Mouse (Mus musculus) spleen, postnatal 0 days (tissue): ENCODE results near the gene Son. TPM values are rescaled to one million over a fixed set of nuclear protein-coding genes. Genes with fewer than 3 reads are reported as not detected.

Experiments used
- polyA plus RNA-seq: library from polyadenylated mRNA; unstranded; fragments of >200 nt; fragmentation: Nextera tagmentation; extraction: Ambion mirVana; gene quantifications from 2 replicates; pipeline ENCODE4 v1.2.1, GENCODE M21; 2015

Son gene
- 96.2 and 109 TPM in 2 replicates for polyA plus RNA-seq

GRCm38 (mm10) chr16:91647461-91648219 lies at the start of gene Son:
Gene Son (plus strand): TSS chr16:91647506.

GRCm38 (mm10) chr16:91597672-91598010 lies 49.7 kb upstream of the Son start, which contains the start of gene Tmem50b:
Gene Tmem50b (minus strand): TSS chr16:91597800.

DNA sequence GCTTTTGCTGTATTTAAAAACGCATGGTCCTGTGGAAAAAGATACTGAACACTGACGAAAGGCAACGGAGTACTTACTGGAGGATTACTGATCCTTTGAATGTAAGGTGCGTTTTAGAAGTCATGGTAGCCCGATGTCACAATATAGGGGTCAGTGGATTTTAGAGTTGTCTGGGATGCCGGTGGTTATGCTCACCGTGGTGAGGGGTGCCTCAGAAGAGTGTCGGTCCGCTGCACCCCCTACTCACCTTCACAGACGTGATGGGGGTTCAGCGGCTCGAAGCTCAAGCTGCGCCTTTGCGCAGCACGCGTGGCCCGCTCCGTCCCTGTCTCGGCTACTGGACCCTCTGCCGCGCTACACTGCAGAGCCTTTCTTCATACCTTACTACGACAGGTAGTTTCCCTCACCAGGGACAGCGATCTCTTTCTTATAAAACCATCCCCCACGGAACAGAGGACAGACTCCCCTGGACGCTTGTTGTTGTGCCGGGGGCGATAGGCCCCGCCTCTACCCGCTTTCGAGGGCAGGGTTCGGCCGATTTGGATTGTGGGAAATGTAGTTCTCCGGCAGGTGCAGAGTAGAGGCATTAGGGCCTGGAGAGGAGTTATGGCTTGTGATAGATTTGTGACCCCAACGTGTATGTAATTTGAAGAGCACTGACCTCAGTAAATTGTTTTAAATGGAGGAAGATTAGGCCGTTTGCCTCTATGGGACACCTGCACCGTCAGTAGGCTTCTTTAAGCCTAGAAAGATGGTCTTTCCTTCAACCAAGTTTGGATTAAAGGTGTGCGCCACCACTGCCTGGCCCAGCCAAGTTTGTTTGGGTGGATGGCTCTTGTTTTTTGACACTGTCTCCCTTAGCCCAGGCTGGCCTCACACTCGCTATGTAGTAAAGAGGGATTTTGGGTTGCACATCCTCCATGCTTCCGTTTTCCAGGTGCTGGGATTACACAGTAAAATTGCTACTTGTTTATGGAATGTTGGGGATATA lies 28.5 kb upstream of the Son start, which contains the start of gene Dnajc28:
TSS of gene Dnajc28 (minus strand) at position 516 of the 991 bp plus-strand sequence.

GRCm38 (mm10) chr16:91646681-91647419 lies 456 bp upstream of the Son start, which contains the start of gene Gart:
Gene Gart (minus strand): TSS chr16:91646952.

DNA sequence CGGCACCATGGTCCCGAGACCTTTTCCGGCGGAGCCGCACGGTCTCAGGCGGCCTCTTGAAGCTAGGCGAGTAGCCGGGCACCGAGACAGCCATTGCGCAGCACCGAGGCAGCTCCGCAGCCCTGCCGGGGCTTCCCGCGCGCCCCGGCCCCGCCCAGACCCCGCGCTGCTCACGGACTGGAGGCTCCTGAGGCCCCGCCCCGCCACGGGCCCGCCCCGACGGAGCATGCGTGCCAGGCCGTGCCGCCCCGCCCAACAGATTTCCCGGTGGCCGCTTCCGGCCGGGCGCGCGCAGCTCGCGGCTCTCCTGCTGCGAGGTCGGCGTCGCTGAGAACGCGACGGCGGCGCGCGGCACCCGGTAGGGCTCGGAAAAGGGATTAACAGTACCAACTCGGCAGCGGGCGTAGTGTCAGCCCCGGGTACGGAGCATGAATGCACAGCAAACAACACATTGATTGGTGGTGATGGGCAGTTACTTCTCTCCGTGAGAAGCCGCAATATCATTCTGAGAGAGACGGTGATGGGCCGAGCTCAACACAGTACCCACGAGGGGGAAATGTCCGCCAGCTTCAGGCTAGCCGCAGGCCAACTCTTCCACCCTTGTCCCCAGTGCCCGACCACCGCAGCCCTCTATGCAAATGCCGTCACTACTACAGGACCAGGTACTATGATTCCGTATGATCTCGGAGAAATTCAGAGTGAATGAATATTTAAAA lies 41.5 kb downstream of the Son start, which contains the start of gene Donson:
TSS of gene Donson (minus strand) at position 152 of the 716 bp plus-strand sequence.

GRCm38 (mm10) chr16:91728123-91729065 lies 81.1 kb downstream of the Son start, which contains the start of gene Cryzl1:
Gene Cryzl1 (minus strand): TSS chr16:91728975.

Other genes with a start within 250 kb of the Son start
- gene Il10rb, start 241.3 kb upstream of the Son start, polyA plus RNA-seq = 37.2 and 42.3 TPM in 2 replicates
- gene Ifnar1, start 162.3 kb upstream of the Son start, polyA plus RNA-seq = 20.7 and 25.3 TPM in 2 replicates
- gene Ifngr2, start 100.4 kb upstream of the Son start, polyA plus RNA-seq = 28.0 and 31.7 TPM in 2 replicates
- gene Tmem50b, start 49.7 kb upstream of the Son start, polyA plus RNA-seq = 16.6 and 21.8 TPM in 2 replicates
- gene Dnajc28, start 28.5 kb upstream of the Son start, polyA plus RNA-seq = 2.6 and 2.8 TPM in 2 replicates
- 94.2 and 94.3 TPM in 2 replicates for gene Gart, start 554 bp upstream of the Son start, polyA plus RNA-seq
- 32.5 and 39.3 TPM in 2 replicates for gene Donson, start 41.3 kb downstream of the Son start, polyA plus RNA-seq
- 35.3 and 39.6 TPM in 2 replicates for gene Cryzl1, start 81.5 kb downstream of the Son start, polyA plus RNA-seq
- gene Itsn1, start 81.8 kb downstream of the Son start, polyA plus RNA-seq = 31.4 and 31.6 TPM in 2 replicates